Mouse (Mus musculus): Measurements from ENCODE around the gene Nt5dc1. TPM values are rescaled to one million over a fixed set of nuclear protein-coding genes. Genes with fewer than 3 reads are reported as not detected.
A peak's percentile ranks its signal among the peaks of the same experiment; 100 is the strongest.

Nt5dc1 gene
- polyA plus RNA-seq, 1 experiment from 2014 or later, result 5.0 TPM

DNA sequence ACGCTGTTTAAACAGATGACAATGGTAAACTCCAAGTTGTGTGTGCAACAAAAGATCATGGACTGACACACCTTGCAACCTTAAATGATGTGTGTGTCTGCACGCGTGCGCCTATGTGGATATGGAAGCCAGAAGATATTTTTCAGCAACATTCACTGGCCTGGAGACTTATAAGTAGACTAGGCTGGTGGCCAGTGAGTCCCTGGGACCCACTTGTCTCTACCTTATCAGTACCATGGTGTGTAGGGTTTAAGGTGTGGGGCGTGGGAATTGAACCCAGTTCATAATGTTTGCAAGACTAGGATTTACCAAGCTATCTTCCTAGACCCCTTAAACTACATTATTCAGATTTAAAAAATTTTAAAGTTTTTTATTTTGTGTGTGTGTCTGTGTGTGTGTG is 91.2 kb downstream of the Nt5dc1 start:
- WGBS, result 66% methylated on average over 5 of the region's 5 CpGs
- ATAC-seq (ENCODE audit: low FRiP score) (0 out of 2 replicates have a peak, but pooled peaks have one; percentile 35), DNase-seq (ENCODE audit: low spot score, missing footprints) (no peak)
- Histone ChIP-seq H3K27ac (ENCODE audit: low read depth, low read length) (no peak overlapping the region), H3K36me3 (ENCODE audit: control insufficient read depth, insufficient read depth, low read length) (no peaks in the 10 kb centered on the region), H3K9me3 (ENCODE audit: control insufficient read depth, low read length) (no peaks in the 10 kb centered on the region), H3K4me3 (ENCODE audit: low read depth, low read length) (no peak overlapping the region), H3K4me1 (ENCODE audit: control insufficient read depth, insufficient read depth, low read length) (no peaks in the 10 kb centered on the region), H3K4me2 (no peak overlapping the region), H3K27me3 (ENCODE audit: control insufficient read depth, insufficient read depth, low read length) (no peaks in the 10 kb centered on the region), H3K9ac (ENCODE audit: low read length) (no peak overlapping the region)

DNA sequence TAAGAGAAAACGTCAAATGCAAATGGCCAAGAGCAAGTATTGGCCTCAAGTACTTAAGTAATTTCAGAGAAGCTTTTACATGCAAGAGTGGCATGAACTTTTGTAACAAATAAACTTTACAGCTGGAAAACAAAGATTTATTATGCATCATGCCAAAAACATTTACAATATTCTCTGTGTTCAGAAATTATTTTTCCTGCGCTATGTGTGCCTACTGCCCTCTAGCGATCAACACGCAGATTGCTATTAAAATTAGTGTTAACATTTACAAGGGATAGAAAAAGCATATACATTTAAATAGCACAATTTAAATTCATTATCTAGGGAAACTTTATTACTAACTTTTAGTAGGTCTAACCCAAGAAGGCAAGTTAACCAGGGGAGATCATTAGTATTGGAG is 91.7 kb downstream of the Nt5dc1 start:
- no peak for DNase-seq (ENCODE audit: low spot score, missing footprints)
- Histone ChIP-seq H3K9ac (ENCODE audit: low read length) (no peak overlapping the region), H3K27ac (ENCODE audit: low read depth, low read length) (no peak overlapping the region), H3K4me3 (ENCODE audit: low read depth, low read length) (no peak overlapping the region), H3K4me1 (ENCODE audit: control insufficient read depth, insufficient read depth, low read length) (no peaks in the 10 kb centered on the region), H3K9me3 (ENCODE audit: control insufficient read depth, low read length) (no peaks in the 10 kb centered on the region), H3K4me2 (no peak overlapping the region), H3K36me3 (ENCODE audit: control insufficient read depth, insufficient read depth, low read length) (no peaks in the 10 kb centered on the region), H3K27me3 (ENCODE audit: control insufficient read depth, insufficient read depth, low read length) (no peaks in the 10 kb centered on the region)
- WGBS, result 22% methylated on average over 4 of the region's 4 CpGs
- no peak for ATAC-seq (ENCODE audit: low FRiP score)

DNA sequence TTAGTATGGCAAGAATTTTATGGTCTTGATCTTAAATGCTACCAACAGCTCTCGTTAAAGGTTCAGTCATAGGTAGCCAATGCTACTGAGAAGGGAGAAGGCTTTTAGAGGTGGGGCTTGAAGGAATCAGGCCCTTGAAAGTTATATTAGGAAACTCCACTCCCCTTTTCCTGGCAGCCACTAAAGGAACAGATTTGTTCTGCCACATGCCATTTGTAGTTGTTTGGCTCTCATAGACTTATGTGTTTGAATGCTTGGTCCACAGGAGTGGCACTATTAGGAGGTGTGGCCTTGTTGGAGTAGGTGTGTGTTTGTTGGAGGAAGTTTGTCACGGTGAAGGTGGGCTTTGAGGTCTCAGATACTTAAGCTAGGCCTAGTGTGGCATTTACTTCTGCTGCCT is 97.5 kb downstream of the Nt5dc1 start:
- Histone ChIP-seq H3K9ac (ENCODE audit: low read length) (no peak overlapping the region), H3K4me3 (ENCODE audit: low read depth, low read length) (no peak overlapping the region), H3K4me2 (no peak overlapping the region), H3K9me3 (ENCODE audit: control insufficient read depth, low read length) (no peaks in the 10 kb centered on the region), H3K27ac (ENCODE audit: low read depth, low read length) (no peak overlapping the region), H3K4me1 (ENCODE audit: control insufficient read depth, insufficient read depth, low read length) (peaks cover 7% of the 10 kb centered on the region), H3K27me3 (ENCODE audit: control insufficient read depth, insufficient read depth, low read length) (no peaks in the 10 kb centered on the region), H3K36me3 (ENCODE audit: control insufficient read depth, insufficient read depth, low read length) (no peaks in the 10 kb centered on the region)
- ATAC-seq (ENCODE audit: low FRiP score), result no peak
- WGBS, result 83% methylated on average over 2 of the region's 2 CpGs
- no peak for DNase-seq (ENCODE audit: low spot score, missing footprints)

DNA sequence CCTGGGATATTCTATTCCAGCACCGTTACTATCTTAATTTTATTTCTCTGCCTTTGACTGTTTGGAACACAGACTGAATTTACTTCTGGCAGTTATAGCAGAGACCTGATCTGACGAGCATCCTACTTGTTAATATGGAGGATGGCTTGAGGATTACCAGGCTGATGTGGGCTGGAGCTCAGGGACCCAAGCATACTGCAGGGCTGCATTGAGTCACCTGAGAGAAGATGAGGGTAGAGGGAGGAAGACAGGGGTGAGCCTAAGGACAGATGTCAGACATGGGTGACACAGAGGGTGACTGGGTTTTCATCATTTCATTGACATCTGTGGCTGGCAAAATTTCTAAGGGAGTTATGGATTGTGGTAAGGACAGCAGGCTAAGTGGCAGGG is 101.1 kb downstream of the Nt5dc1 start:
- Histone ChIP-seq H3K4me2 (peak overlapping the region; percentile 32; the same call in 1 of the 2 replicates), H3K9ac (ENCODE audit: low read length) (no peak overlapping the region), H3K9me3 (ENCODE audit: control insufficient read depth, low read length) (no peaks in the 10 kb centered on the region), H3K27me3 (ENCODE audit: control insufficient read depth, insufficient read depth, low read length) (no peaks in the 10 kb centered on the region), H3K27ac (ENCODE audit: low read depth, low read length) (peak overlapping the region; percentile 88), H3K4me1 (ENCODE audit: control insufficient read depth, insufficient read depth, low read length) (peaks cover 9% of the 10 kb centered on the region), H3K36me3 (ENCODE audit: control insufficient read depth, insufficient read depth, low read length) (no peaks in the 10 kb centered on the region), H3K4me3 (ENCODE audit: low read depth, low read length) (no peak overlapping the region)
- DNase-seq (ENCODE audit: low spot score, missing footprints), result no peak
- WGBS, result 16% methylated on average over 2 of the region's 2 CpGs
- peak; percentile 64 for ATAC-seq (ENCODE audit: low FRiP score)

DNA sequence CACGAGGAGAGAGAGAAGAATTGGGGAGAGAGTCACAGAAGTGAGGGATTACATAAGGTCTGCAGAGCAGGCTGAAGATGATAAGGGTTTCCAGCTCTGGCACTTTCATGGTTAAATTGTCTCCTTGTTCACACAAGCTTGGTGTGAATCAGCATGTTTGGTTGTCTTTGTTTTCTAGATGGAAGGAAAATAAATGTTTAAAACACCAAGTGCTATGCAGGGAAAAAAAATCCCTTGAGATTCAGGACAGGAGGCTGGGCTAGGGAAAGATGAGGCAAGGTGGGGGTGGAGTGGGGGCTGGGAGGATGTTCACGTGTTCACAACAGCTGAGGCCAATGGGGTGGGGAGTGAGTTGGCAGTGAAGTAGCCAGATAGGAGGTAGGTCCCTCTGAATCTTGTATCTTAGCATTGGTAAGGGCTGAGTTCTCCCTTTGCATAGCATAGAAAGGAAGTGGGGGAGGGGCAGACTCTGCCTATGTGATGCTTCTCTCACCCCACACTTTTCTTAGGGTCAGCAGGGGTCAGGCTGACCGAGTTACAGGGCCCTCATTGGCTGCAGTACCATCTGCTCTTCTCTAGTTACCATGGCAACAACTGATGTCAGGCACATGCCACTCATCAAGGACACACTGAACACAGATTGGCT is 101.7 kb downstream of the Nt5dc1 start:
- ATAC-seq (ENCODE audit: low FRiP score) (peak; percentile 97), DNase-seq (ENCODE audit: low spot score, missing footprints) (peak; percentile 97)
- H3K4me1 ChIP-seq (ENCODE audit: control insufficient read depth, insufficient read depth, low read length), result peaks cover 9% of the 10 kb centered on the region
- no peaks in the 10 kb centered on the region for H3K9me3 ChIP-seq (ENCODE audit: control insufficient read depth, low read length)
- peak overlapping the region; percentile 32; the same call in 1 of the 2 replicates for H3K4me2 ChIP-seq
- no peak overlapping the region for H3K4me3 ChIP-seq (ENCODE audit: low read depth, low read length)
- peak overlapping the region; percentile 3; the same call in 1 of the 2 replicates for H3K9ac ChIP-seq (ENCODE audit: low read length)
- H3K36me3 ChIP-seq (ENCODE audit: control insufficient read depth, insufficient read depth, low read length), result no peaks in the 10 kb centered on the region
- H3K27ac ChIP-seq (ENCODE audit: low read depth, low read length), result peak overlapping the region; percentile 88
- 1% methylated on average over 3 of the region's 3 CpGs for WGBS
- no peaks in the 10 kb centered on the region for H3K27me3 ChIP-seq (ENCODE audit: control insufficient read depth, insufficient read depth, low read length)

DNA sequence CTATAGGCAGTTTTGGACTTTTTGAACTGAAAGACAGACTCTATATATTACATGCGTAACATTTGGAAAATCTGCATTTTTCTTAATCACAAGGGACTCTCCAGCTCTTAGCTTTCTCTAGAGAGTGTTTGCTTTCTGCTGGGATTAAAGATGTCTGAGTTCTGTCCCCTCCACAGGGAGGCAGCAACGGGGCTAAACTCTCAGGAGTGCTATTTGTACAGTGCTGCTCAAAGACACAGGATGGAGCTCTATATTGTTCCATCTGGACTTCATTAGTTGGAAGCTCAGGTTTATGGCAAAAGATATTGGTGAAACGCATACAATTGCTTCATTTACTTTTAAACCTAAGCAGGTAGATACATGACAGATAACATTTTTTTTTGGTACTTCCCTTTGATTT is 105.8 kb downstream of the Nt5dc1 start:
- H3K9ac ChIP-seq (ENCODE audit: low read length), result no peak overlapping the region
- no peak overlapping the region for H3K4me2 ChIP-seq
- no peaks in the 10 kb centered on the region for H3K9me3 ChIP-seq (ENCODE audit: control insufficient read depth, low read length)
- no peak for DNase-seq (ENCODE audit: low spot score, missing footprints)
- H3K36me3 ChIP-seq (ENCODE audit: control insufficient read depth, insufficient read depth, low read length), result no peaks in the 10 kb centered on the region
- ATAC-seq (ENCODE audit: low FRiP score), result no peak
- no peaks in the 10 kb centered on the region for H3K27me3 ChIP-seq (ENCODE audit: control insufficient read depth, insufficient read depth, low read length)
- no peak overlapping the region for H3K27ac ChIP-seq (ENCODE audit: low read depth, low read length)
- H3K4me3 ChIP-seq (ENCODE audit: low read depth, low read length), result no peak overlapping the region
- peaks cover 9% of the 10 kb centered on the region for H3K4me1 ChIP-seq (ENCODE audit: control insufficient read depth, insufficient read depth, low read length)
- 64% methylated on average over 3 of the region's 3 CpGs for WGBS

DNA sequence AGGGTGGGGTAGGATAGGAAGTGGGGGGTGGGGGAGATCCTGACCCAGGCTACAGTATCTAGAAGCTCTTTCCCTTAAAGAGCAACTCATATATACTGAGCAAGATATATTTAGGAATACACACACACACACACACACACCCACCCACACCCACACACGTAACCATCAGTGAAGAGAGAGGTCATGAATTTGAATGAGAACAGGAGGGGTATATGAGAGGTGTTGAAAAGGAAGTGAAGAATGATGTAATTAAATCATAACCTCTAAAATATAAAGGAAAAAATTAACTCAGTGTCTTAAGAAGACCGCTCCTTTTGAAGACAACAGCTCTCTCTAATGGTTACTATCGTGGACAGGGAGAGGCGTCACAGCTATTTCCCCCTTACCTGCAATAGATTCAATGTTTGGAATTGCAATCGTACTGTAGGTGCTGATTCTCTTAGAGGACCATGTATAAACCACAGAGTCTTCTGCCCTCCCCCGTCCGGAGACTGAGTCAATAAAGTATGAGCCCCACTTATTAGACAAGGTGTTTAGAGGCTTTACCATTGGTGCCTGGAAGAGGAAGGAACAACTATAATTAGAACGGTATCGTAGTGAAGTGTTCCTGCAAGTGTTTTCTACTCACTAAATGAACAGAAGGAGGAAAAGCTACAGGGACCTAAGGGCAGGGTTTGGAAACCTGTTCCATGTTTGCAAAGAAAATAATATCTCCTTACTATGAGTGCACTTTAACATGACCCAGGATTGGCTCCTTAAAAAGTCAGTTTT is 108.3 kb downstream of the Nt5dc1 start:
- H3K9me3 ChIP-seq (ENCODE audit: control insufficient read depth, low read length), result no peaks in the 10 kb centered on the region
- ATAC-seq (ENCODE audit: low FRiP score) (peak; percentile 27; the same call in 1 of the 2 replicates), DNase-seq (ENCODE audit: low spot score, missing footprints) (no peak)
- no peak overlapping the region for H3K9ac ChIP-seq (ENCODE audit: low read length)
- H3K4me1 ChIP-seq (ENCODE audit: control insufficient read depth, insufficient read depth, low read length), result no peaks in the 10 kb centered on the region
- no peaks in the 10 kb centered on the region for H3K27me3 ChIP-seq (ENCODE audit: control insufficient read depth, insufficient read depth, low read length)
- H3K4me3 ChIP-seq (ENCODE audit: low read depth, low read length), result no peak overlapping the region
- H3K4me2 ChIP-seq, result no peak overlapping the region
- H3K36me3 ChIP-seq (ENCODE audit: control insufficient read depth, insufficient read depth, low read length), result no peaks in the 10 kb centered on the region
- H3K27ac ChIP-seq (ENCODE audit: low read depth, low read length), result no peak overlapping the region
- 91% methylated on average over 9 of the region's 9 CpGs for WGBS

DNA sequence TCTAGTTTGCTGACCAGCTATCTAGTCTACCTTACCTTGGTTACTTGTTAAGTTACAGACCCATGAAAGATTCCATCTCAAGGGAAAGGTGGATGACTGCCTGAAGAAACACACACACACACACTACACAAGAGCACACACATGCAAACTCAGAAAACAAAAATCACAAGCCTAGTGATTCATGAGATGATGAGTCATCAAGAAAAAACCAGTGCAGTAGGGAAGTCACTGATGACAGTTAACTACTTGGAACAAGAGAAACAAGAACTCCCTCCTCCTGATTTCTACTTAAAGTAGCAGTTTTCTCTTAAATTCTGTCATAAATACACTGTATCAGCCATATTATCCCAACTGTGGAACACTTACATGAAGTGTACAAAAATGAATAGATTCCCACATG is 111.3 kb downstream of the Nt5dc1 start:
- Histone ChIP-seq H3K9me3 (ENCODE audit: control insufficient read depth, low read length) (no peaks in the 10 kb centered on the region), H3K4me2 (no peak overlapping the region), H3K4me3 (ENCODE audit: low read depth, low read length) (no peak overlapping the region), H3K27ac (ENCODE audit: low read depth, low read length) (no peak overlapping the region), H3K27me3 (ENCODE audit: control insufficient read depth, insufficient read depth, low read length) (no peaks in the 10 kb centered on the region), H3K9ac (ENCODE audit: low read length) (no peak overlapping the region), H3K36me3 (ENCODE audit: control insufficient read depth, insufficient read depth, low read length) (no peaks in the 10 kb centered on the region), H3K4me1 (ENCODE audit: control insufficient read depth, insufficient read depth, low read length) (no peaks in the 10 kb centered on the region)
- ATAC-seq (ENCODE audit: low FRiP score), result no peak
- DNase-seq (ENCODE audit: low spot score, missing footprints), result no peak

DNA sequence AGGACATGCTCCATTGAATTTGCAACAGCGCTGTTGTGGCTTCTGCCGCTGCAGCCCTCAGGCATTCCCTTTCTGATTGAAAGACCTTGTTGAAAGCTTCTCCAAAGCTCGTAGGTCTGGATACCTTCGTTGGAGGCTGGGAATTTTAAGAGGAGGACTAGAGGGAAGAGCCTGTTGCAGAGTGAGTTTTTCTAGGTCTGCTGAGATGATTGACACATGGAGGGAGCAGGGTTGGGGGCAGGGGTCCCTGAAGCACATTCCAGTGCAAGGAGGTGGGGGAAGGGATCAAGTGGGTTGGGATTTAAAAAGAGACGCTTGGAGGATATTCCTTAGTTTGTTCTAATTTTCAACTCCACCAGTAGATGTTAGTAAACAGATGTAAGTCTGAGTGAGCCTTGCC is 118.0 kb downstream of the Nt5dc1 start:
- Histone ChIP-seq H3K4me1 (ENCODE audit: control insufficient read depth, insufficient read depth, low read length) (peaks cover 21% of the 10 kb centered on the region), H3K27ac (ENCODE audit: low read depth, low read length) (0 out of 2 replicates have a peak overlapping the region, but pooled peaks have one; percentile 14), H3K4me2 (peak overlapping the region; percentile 57), H3K9me3 (ENCODE audit: control insufficient read depth, low read length) (no peaks in the 10 kb centered on the region), H3K36me3 (ENCODE audit: control insufficient read depth, insufficient read depth, low read length) (no peaks in the 10 kb centered on the region), H3K4me3 (ENCODE audit: low read depth, low read length) (peak overlapping the region; percentile 72), H3K27me3 (ENCODE audit: control insufficient read depth, insufficient read depth, low read length) (no peaks in the 10 kb centered on the region), H3K9ac (ENCODE audit: low read length) (peak overlapping the region; percentile 56)
- DNase-seq (ENCODE audit: low spot score, missing footprints), result peak; percentile 92
- WGBS, result 8% methylated on average over 5 of the region's 5 CpGs
- ATAC-seq (ENCODE audit: low FRiP score), result no peak

Data from midbrain, embryonic 11.5 days (tissue).